Mouse (Mus musculus) spleen, adult 2 months (tissue): Measurements from ENCODE around the gene Gas2. TPM values are rescaled to one million over a fixed set of nuclear protein-coding genes. Genes with fewer than 3 reads are reported as not detected.

ENCODE experiments used
- DNase-seq, 2 experiments: peaks; one replicate each; pipeline versions ENCODE4 v3.0.0 to v3.0.0-alpha.2; 2012 to 2021; ENCODE audit warnings: low spot score in 2 of 2, low read depth in 1 of 2
- H3K27ac ChIP-seq: fragments of 200-500 bp; 2 replicates; pipeline ENCODE4 v1.5.1; 2012; ENCODE audit warnings: low read length, inconsistent platforms; ENCODE audit not compliant: insufficient read depth
- H3K27me3 ChIP-seq: fragments of 200-500 bp; 2 replicates; pipeline ENCODE4 v1.6.1; 2012; ENCODE audit warnings: mild to moderate bottlenecking, moderate library complexity, low read length, inconsistent platforms; ENCODE audit not compliant: control insufficient read depth, insufficient read depth
- H3K36me3 ChIP-seq: fragments of 200-500 bp; 2 replicates; pipeline ENCODE4 v1.6.1; 2012; ENCODE audit warnings: mild to moderate bottlenecking, low read length, inconsistent platforms; ENCODE audit not compliant: control insufficient read depth, insufficient read depth
- H3K4me1 ChIP-seq: fragments of 200-500 bp; 2 replicates; pipeline ENCODE4 v1.6.1; 2011; ENCODE audit warnings: inconsistent platforms; ENCODE audit not compliant: control insufficient read depth, insufficient read depth, insufficient read length
- H3K4me3 ChIP-seq: fragments of 200-500 bp; 2 replicates; pipeline ENCODE4 v1.5.1; 2011; ENCODE audit warnings: mild to moderate bottlenecking, inconsistent platforms; ENCODE audit not compliant: insufficient read depth, insufficient read length; ENCODE audit errors: extremely low read depth
- CTCF ChIP-seq: fragments of 200-500 bp; IDR thresholded peaks from 2 replicates; pipeline ENCODE4 v1.5.1; 2011; ENCODE audit warnings: mild to moderate bottlenecking, inconsistent platforms; ENCODE audit not compliant: insufficient read depth, insufficient read length, insufficient replicate concordance; ENCODE audit errors: extremely low read depth
- POLR2A ChIP-seq: fragments of 200-500 bp; IDR thresholded peaks from 2 replicates; pipeline ENCODE4 v1.6.1; 2011; ENCODE audit warnings: low read depth, low read length, inconsistent platforms
- whole genome bisulfite sequencing: fragments of 180-500 bp; shearing (Covaris S2); methylation state at CpG from one replicate; pipeline ENCODE4 v1.1.7; 2018; 5-methylcytosine and 5-hydroxymethylcytosine counted together
- polyA plus RNA-seq: library from polyadenylated mRNA; depleted of rRNA; stranded (reverse); fragments of >200 nt; gene quantifications from 2 replicates; pipeline ENCODE4 v1.2.3, GENCODE M21; 2012

The Gas2 gene
- polyA plus RNA-seq, 1 experiment = 0.69 TPM

DNA sequence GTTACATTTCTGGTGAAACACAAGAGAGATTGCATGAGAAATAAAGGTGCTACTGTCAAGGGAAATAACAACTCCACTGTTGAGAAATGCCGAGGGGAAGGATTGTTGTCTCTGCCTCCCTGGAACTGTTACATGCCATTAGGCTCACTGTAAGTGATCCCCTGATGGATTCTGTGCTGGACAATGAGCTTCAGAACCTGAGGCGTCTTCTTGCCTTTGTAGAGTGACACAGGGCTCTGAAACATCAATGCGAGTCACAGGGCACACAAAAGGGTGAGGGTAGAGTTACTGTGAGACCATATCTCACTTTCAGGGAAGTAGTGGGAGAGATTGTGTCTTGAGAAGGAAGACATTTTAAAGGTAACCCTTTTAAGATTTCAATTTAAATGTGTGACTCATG lies 23.5 kb downstream of the Gas2 start:
- Histone ChIP-seq H3K27me3 (no peaks in the 10 kb centered on the region), H3K36me3 (no peaks in the 10 kb centered on the region), H3K27ac (no peak overlapping the region), H3K4me3 (no peak overlapping the region), H3K4me1 (no peaks in the 10 kb centered on the region)
- 83% methylated on average over 3 of the region's 3 CpGs for WGBS
- no peak for TF ChIP-seq CTCF
- TF ChIP-seq POLR2A = no peak
- no peak for DNase-seq

DNA sequence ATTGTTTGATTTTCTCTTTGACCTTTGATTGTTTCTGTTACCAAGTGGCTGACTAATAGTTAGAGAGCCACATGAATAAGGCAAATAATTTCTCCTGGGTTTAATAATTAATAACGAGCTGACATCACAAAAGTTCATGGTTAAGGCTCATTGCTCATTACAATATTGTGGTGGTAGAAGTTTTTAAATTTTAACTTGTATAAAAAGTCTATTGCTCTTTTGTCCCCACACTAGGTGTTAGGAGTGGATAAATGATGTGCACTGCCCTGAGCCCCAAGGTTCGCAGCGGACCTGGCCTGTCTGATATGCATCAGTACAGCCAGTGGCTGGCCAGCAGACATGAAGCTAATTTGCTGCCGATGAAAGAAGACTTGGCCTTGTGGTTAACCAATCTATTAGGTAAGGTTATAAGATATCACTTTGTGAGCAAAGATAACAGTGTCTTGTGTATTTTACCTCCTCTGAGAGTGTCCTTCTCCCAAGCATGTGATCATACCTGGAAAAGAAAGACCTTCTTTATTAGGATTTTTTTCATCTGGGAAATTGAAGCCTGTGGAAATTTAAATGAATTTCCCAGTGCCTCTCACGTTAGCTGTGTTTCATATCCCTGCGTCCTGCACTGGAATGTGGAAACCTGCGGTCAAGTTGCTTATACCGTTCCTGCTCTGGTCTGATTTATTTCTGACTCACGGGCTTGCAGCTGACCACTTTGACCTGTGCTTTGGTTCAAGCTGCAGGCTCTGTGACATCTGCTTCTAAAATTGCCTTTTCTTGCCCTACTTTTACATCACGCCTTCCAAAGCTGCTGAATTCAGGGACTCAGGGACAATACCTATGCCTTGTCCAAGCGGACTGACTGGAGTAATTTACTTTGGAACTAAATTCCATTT lies 26.1 kb downstream of the Gas2 start:
- no peak overlapping the region for H3K4me3 ChIP-seq
- DNase-seq = no peak
- WGBS = 90% methylated on average over 11 of the region's 11 CpGs
- no peaks in the 10 kb centered on the region for H3K4me1 ChIP-seq
- H3K36me3 ChIP-seq = no peaks in the 10 kb centered on the region
- TF ChIP-seq CTCF = no peak
- no peak for TF ChIP-seq POLR2A
- H3K27ac ChIP-seq = no peak overlapping the region
- no peaks in the 10 kb centered on the region for H3K27me3 ChIP-seq

DNA sequence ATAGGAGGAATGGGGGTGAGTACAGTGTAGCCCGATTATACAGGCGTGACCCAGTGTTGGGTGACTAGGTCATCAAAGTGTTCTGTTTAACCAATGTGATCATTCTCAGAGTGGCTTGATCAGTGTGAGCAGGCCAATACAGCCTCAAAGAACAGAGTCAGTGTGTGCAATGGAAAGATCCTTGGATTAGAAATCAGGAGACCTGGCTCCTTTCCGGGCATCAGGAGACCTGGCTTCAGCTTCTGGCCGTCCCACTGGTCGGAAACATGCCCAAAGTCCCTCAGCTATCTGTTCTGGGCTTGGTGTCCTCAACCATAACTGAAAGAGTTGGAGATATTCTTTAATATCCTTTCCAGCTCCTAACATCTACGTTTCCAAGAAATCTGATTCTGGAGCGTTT lies 27.8 kb downstream of the Gas2 start:
- H3K4me3 ChIP-seq = no peak overlapping the region
- WGBS = 92% methylated on average over 7 of the region's 7 CpGs
- no peak for DNase-seq
- H3K27ac ChIP-seq = no peak overlapping the region
- no peaks in the 10 kb centered on the region for H3K27me3 ChIP-seq
- H3K36me3 ChIP-seq = no peaks in the 10 kb centered on the region
- no peaks in the 10 kb centered on the region for H3K4me1 ChIP-seq
- TF ChIP-seq CTCF (no peak), POLR2A (no peak)

DNA sequence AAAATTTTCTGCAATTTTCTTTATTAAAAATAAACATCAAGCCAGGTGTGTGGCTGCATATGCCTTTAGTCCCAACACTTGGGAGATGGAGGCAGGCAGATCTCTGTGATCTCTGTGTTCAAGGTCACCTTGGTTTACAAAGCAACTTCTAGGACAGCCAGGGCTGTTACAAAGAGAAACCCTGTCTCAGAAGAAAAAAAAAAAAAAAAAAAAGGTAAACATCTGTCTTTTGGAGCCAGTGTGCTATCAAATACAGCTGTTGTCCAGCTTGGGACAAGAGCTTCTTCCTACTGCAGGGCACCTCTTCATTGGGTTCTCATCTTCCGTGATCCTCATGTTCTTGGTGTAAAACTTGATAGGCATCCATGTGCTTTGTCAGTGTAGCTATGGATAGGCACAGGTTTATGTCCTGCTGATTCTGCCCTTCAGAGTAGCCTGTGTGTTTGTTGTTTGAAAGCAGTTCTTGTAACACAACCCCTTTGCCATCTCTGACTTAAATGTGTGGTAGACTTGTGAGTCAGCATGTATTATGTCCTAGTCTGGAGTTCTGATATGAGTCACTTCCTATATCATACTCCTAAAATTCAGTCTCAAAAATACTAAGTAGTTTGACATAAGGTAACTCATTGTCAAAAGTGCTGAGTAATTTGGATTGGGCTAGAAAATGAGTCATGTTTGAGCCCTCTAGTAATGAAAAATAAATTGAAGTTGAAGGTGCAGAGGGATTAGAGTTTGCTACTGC lies 30.6 kb downstream of the Gas2 start:
- DNase-seq = no peak
- no peak for TF ChIP-seq POLR2A
- TF ChIP-seq CTCF = no peak
- 98% methylated on average over 1 of the region's 1 CpGs for WGBS
- H3K27me3 ChIP-seq = no peaks in the 10 kb centered on the region
- no peak overlapping the region for H3K4me3 ChIP-seq
- H3K27ac ChIP-seq = no peak overlapping the region
- H3K36me3 ChIP-seq = no peaks in the 10 kb centered on the region
- no peaks in the 10 kb centered on the region for H3K4me1 ChIP-seq

DNA sequence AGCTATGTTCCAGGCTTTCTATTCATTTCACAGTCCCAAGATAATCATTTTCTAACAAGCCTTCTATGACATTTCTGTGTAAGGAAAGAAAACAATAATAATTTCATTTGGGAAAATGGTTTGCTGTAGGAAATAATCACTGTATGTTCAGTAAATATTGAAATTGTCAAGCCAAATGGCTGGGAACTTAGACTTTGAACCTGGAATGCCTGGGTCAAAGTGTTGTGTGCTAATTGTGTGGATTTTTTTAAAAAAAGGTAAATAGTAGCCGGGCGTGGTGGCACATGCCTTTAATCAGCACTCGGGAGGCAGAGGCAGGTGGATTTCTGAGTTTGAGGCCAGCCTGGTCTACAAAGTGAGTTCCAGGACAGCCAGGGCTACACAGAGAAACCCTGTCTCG lies 31.2 kb downstream of the Gas2 start:
- Histone ChIP-seq H3K27ac (no peak overlapping the region), H3K27me3 (no peaks in the 10 kb centered on the region), H3K4me1 (no peaks in the 10 kb centered on the region), H3K4me3 (no peak overlapping the region), H3K36me3 (no peaks in the 10 kb centered on the region)
- 85% methylated on average over 4 of the region's 4 CpGs for WGBS
- no peak for DNase-seq
- TF ChIP-seq CTCF (no peak), POLR2A (no peak)

DNA sequence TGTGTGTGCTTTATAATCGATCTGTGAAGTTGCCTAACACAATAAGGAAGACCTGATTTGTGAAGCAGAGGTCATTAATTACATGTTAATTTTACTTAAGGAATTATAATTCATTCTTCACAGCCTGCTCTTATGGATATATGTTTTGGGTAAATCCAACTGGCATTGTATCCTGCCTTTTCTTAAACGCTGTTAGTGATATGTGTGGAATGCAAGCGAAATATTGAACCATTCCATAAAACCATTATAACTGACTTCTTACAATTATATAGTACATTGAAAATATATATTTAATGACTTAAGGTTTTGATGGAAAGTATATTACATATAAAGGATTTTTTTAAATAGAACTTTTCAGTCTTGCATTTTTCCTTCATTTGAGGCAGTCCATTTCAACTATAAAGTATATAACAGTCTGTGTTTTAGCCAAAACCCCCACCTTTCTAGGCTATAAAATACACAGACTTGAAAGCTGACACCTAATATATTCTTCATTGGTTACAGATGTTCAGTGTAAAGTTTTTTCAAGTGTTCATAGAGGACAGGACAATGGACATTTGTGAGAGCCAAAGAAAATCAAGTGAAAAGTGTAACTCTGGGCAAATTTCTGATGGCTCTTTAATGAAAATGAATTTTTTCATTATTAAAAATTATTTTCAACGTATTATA lies 32.5 kb downstream of the Gas2 start:
- no peaks in the 10 kb centered on the region for H3K27me3 ChIP-seq
- TF ChIP-seq POLR2A (no peak), CTCF (no peak)
- no peak overlapping the region for H3K27ac ChIP-seq
- H3K4me3 ChIP-seq = no peak overlapping the region
- DNase-seq = no peak
- H3K4me1 ChIP-seq = no peaks in the 10 kb centered on the region
- 84% methylated on average over 4 of the region's 4 CpGs for WGBS
- no peaks in the 10 kb centered on the region for H3K36me3 ChIP-seq

DNA sequence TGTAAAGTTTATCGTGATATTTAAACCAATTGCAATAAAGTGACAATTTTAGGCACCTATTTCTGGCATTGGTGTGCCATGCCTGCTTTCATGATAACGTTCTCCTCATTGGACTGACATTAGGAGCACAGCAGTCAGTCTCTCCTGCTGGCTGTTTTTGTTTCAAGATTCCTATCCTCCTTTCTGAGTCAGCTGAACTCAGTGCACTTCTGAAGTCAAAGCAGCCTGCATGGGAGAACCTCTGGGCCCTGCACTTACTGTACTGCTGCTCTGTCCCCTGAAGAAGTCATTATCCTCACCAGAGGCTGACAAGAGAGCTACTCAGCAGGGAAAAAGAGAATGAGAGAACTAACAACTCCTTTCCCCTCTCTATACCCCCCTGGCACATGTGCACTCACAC lies 33.1 kb downstream of the Gas2 start:
- H3K4me3 ChIP-seq = no peak overlapping the region
- no peak overlapping the region for H3K27ac ChIP-seq
- DNase-seq = no peak
- TF ChIP-seq CTCF = no peak
- TF ChIP-seq POLR2A = no peak
- H3K36me3 ChIP-seq = no peaks in the 10 kb centered on the region
- H3K4me1 ChIP-seq = no peaks in the 10 kb centered on the region
- no peaks in the 10 kb centered on the region for H3K27me3 ChIP-seq
- WGBS = 80% methylated on average over 2 of the region's 2 CpGs
